Mouse (Mus musculus) ES-Bruce4 (cell line): ENCODE measurements around the gene Gabarap.

Experiments used
- CTCF ChIP-seq: IDR thresholded peaks from one replicate; pipeline ENCODE4 v1.8.1; 2011; ENCODE audit warnings: low read depth, low read length
- EP300 ChIP-seq: IDR thresholded peaks from 2 replicates; pipeline ENCODE4 v1.6.1; 2011; ENCODE audit warnings: low read depth, low read length; ENCODE audit not compliant: insufficient read depth
- POLR2A ChIP-seq: IDR thresholded peaks from one replicate; pipeline ENCODE4 v1.8.1; 2011; ENCODE audit warnings: low read length; ENCODE audit not compliant: insufficient read depth

- no peak for TF ChIP-seq CTCF
- TF ChIP-seq EP300, result no peak
- TF ChIP-seq POLR2A, result no peak
These were observed 47.2 kb downstream of the Gabarap start for GRCm38 (mm10) chr11:70038174-70038573.
